Mouse (Mus musculus) limb, embryonic 10.5 days (tissue): ENCODE measurements around the gene Gramd1c. TPM values are rescaled to one million over a fixed set of nuclear protein-coding genes. Genes with fewer than 3 reads are reported as not detected.

Source experiments
- DNase-seq: peaks from one replicate; pipeline ENCODE4 v3.0.0-alpha.2; 2017; ENCODE audit warnings: low spot score
- H3K27ac ChIP-seq: fragments of 300-500 bp; sonication (generic); 2 replicates; pipeline ENCODE4 v1.5.1; 2016; ENCODE audit warnings: mild to moderate bottlenecking
- H3K27me3 ChIP-seq: fragments of 300-500 bp; sonication (generic); 2 replicates; pipeline ENCODE4 v1.6.1; 2016; ENCODE audit warnings: low read depth, mild to moderate bottlenecking; ENCODE audit not compliant: poor library complexity, severe bottlenecking
- H3K36me3 ChIP-seq: fragments of 300-500 bp; sonication (generic); 2 replicates; pipeline ENCODE4 v1.6.1; 2016; ENCODE audit warnings: mild to moderate bottlenecking, moderate library complexity
- H3K4me1 ChIP-seq: fragments of 300-500 bp; sonication (generic); 2 replicates; pipeline ENCODE4 v1.6.1; 2016
- H3K4me3 ChIP-seq: fragments of 300-500 bp; sonication (generic); 2 replicates; pipeline ENCODE4 v1.5.1; 2016; ENCODE audit warnings: mild to moderate bottlenecking, moderate library complexity
- H3K9me3 ChIP-seq: fragments of 300-500 bp; sonication (generic); replicated peaks from 2 replicates; pipeline ENCODE4 v1.6.1; 2016; ENCODE audit warnings: mild to moderate bottlenecking
- WGBS: fragments of 180-500 bp; shearing (Covaris S2); methylation state at CpG from one replicate; pipeline ENCODE4 v1.1.7; 2016; 5-methylcytosine and 5-hydroxymethylcytosine counted together
- microRNA-seq: library from miRNA; unstranded; fragments of <30 nt; microRNA quantifications from one replicate; pipeline ENCODE4, GENCODE M21; 2017
- polyA plus RNA-seq: library from polyadenylated mRNA; unstranded; fragments of >200 nt; fragmentation: Nextera tagmentation; extraction: Ambion mirVana; gene quantifications from 2 replicates; pipeline ENCODE4 v1.2.1, GENCODE M21; 2016

The Gramd1c gene
- polyA plus RNA-seq, 1 experiment from 2014 or later: 6.3 TPM

- no peak for DNase-seq
- no peaks in the 10 kb centered on the region for H3K4me1 ChIP-seq
- WGBS: 94% methylated on average over 8 of the region's 8 CpGs
- H3K36me3 ChIP-seq: no peaks in the 10 kb centered on the region
- no peak overlapping the region for H3K4me3 ChIP-seq
- no peaks in the 10 kb centered on the region for H3K9me3 ChIP-seq
- H3K27me3 ChIP-seq: no peaks in the 10 kb centered on the region
- no peak overlapping the region for H3K27ac ChIP-seq
Measured at GRCm38 (mm10) chr16:43934856-43935255, 128.3 kb downstream of the Gramd1c start.

GRCm38 (mm10) chr16:43933041-43933440, 130.1 kb downstream of the Gramd1c start:
- 92% methylated on average over 6 of the region's 6 CpGs for WGBS
- Histone ChIP-seq H3K4me3 (no peak overlapping the region), H3K4me1 (no peaks in the 10 kb centered on the region), H3K27ac (no peak overlapping the region), H3K27me3 (no peaks in the 10 kb centered on the region), H3K36me3 (no peaks in the 10 kb centered on the region), H3K9me3 (no peaks in the 10 kb centered on the region)
- no peak for DNase-seq

- H3K36me3 ChIP-seq: no peaks in the 10 kb centered on the region
- H3K4me3 ChIP-seq: no peak overlapping the region
- H3K27ac ChIP-seq: no peak overlapping the region
- no peaks in the 10 kb centered on the region for H3K27me3 ChIP-seq
- H3K4me1 ChIP-seq: no peaks in the 10 kb centered on the region
- WGBS: 97% methylated on average over 7 of the region's 7 CpGs
- DNase-seq: no peak
- H3K9me3 ChIP-seq: no peaks in the 10 kb centered on the region
Measured at GRCm38 (mm10) chr16:43932319-43932718, 130.8 kb downstream of the Gramd1c start.

- Histone ChIP-seq H3K36me3 (no peaks in the 10 kb centered on the region), H3K9me3 (no peaks in the 10 kb centered on the region), H3K27ac (no peak overlapping the region), H3K4me1 (no peaks in the 10 kb centered on the region), H3K27me3 (no peaks in the 10 kb centered on the region), H3K4me3 (no peak overlapping the region)
- no peak for DNase-seq
- 77% methylated on average over 3 of the region's 3 CpGs for WGBS
Measured at GRCm38 (mm10) chr16:43931502-43931901, 131.6 kb downstream of the Gramd1c start.

GRCm38 (mm10) chr16:43930577-43930976, 132.6 kb downstream of the Gramd1c start:
- H3K9me3 ChIP-seq: no peaks in the 10 kb centered on the region
- H3K4me1 ChIP-seq: no peaks in the 10 kb centered on the region
- no peak overlapping the region for H3K4me3 ChIP-seq
- H3K36me3 ChIP-seq: no peaks in the 10 kb centered on the region
- H3K27ac ChIP-seq: no peak overlapping the region
- H3K27me3 ChIP-seq: no peaks in the 10 kb centered on the region
- DNase-seq: no peak

Small RNA genes lying within 50 kb of the gene (microRNA-seq; reads per million reads assigned to microRNA genes)
- gene Mir3470b: not detected

Other genes with a start within 250 kb of the Gramd1c start
- gene Ccdc191, start 173.5 kb downstream of the Gramd1c start, polyA plus RNA-seq: 13.9 and 14.8 TPM in 2 replicates
- 33.4 and 36.9 TPM in 2 replicates for gene Qtrt2, start 136.5 kb downstream of the Gramd1c start, polyA plus RNA-seq
- 1.1 and 1.2 TPM in 2 replicates for gene Zdhhc23, start 83.6 kb downstream of the Gramd1c start, polyA plus RNA-seq
- 32.6 and 34.4 TPM in 2 replicates for gene Atp6v1a, start 76.4 kb upstream of the Gramd1c start, polyA plus RNA-seq
- gene Naa50, start 76.5 kb upstream of the Gramd1c start, polyA plus RNA-seq: 138 and 141 TPM in 2 replicates
- gene Usf3, start 109.9 kb upstream of the Gramd1c start, polyA plus RNA-seq: 3.2 and 4.2 TPM in 2 replicates